Mouse (Mus musculus) liver, postnatal 0 days (tissue): ENCODE measurements at regions not wholly inside any gene's neighbourhood (a gene's known extent, or its start where the extent isn't known, plus 50 kb on each side); places are given as distances from the start of the nearest gene placed in this dataset.

ENCODE experiments used
- ATAC-seq: fragments of 200-750 bp; cut with Nextera tagmentation; 2 replicates; pipeline ENCODE4 v1.8.0; 2017; ENCODE audit warnings: mild to moderate bottlenecking, moderate library complexity
- DNase-seq: peaks from one replicate; pipeline ENCODE4 v3.0.0-alpha.2; 2016
- H3K27ac ChIP-seq: fragments of 300-500 bp; sonication (generic); 2 replicates; pipeline ENCODE4 v1.5.1; 2014; ENCODE audit warnings: antibody characterized with exemption, moderate library complexity, mild to moderate bottlenecking, low read depth
- H3K27me3 ChIP-seq: fragments of 300-500 bp; sonication (generic); 2 replicates; pipeline ENCODE4 v1.6.1; 2014; ENCODE audit warnings: low read length, control low read depth, mixed read lengths; ENCODE audit not compliant: insufficient read depth
- H3K36me3 ChIP-seq: fragments of 300-500 bp; sonication (generic); replicated peaks from 2 replicates; pipeline ENCODE4 v1.6.1; 2014; ENCODE audit warnings: mild to moderate bottlenecking, control low read depth, low read length, moderate library complexity, mixed read lengths; ENCODE audit not compliant: insufficient read depth
- H3K4me1 ChIP-seq: fragments of 300-500 bp; sonication (generic); 2 replicates; pipeline ENCODE4 v1.6.1; 2014; ENCODE audit warnings: antibody characterized with exemption, mild to moderate bottlenecking, control low read depth; ENCODE audit not compliant: insufficient read depth
- H3K4me2 ChIP-seq: fragments of 300-500 bp; sonication (generic); 2 replicates; pipeline ENCODE4 v1.6.1; 2014; ENCODE audit warnings: low read depth, mild to moderate bottlenecking, low read length, moderate library complexity, mixed read lengths
- H3K4me3 ChIP-seq: fragments of 300-500 bp; sonication (generic); 2 replicates; pipeline ENCODE4 v1.5.1; 2014; ENCODE audit warnings: low read depth, low read length
- H3K9ac ChIP-seq: fragments of 300-500 bp; sonication (generic); replicated peaks from 2 replicates; pipeline ENCODE4 v1.6.1; 2014; ENCODE audit warnings: mild to moderate bottlenecking, moderate library complexity
- H3K9me3 ChIP-seq: fragments of 300-500 bp; sonication (generic); 2 replicates; pipeline ENCODE4 v1.6.1; 2016; ENCODE audit warnings: mild to moderate bottlenecking, control low read depth, low read length, mixed read lengths
- CTCF ChIP-seq: sonication (generic); IDR thresholded peaks from 2 replicates; pipeline ENCODE4 v1.5.1; 2016; ENCODE audit warnings: antibody characterized with exemption, low read depth
- EP300 ChIP-seq: IDR thresholded peaks from 2 replicates; pipeline ENCODE4 v1.6.1; 2016; ENCODE audit warnings: antibody characterized with exemption, low read depth, mild to moderate bottlenecking
- WGBS: fragments of 180-500 bp; shearing (Covaris S2); extraction: QIAGEN DNeasy Blood & Tissue Kit; methylation state at CpG from one replicate; pipeline ENCODE4 v1.1.7; 2014; ENCODE audit not compliant: insufficient replicate concordance; 5-methylcytosine and 5-hydroxymethylcytosine counted together

DNA sequence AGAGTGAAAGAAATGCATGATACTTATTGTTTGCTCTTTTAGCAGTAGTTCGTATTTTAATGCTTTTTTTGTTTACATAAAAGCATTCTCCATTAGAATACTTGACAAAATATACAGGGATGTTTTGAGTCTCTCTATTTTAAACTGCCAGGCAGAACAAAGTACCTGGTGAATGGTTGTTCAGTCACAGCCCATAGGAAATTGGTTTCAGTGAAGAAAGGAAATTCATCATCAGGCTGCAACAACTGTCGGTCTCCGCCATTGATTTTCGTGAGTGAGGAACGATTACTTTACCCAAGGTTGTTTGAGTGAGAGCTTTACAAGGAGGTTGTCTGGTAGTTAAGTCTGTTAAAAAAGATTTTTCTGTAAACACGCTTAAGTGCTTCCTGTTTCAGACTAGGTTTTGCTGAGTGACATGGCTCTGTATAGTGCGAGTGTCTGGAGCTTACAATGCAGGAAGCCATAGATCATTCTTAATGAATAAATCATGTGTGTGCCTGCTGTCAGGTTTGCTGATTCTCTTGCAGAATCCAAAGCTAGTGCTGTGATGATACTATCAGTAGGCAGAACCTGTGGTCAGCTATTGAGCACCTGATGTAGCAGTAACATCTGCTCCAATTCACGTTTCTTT, 221.8 kb downstream of the Trim52 start:
- WGBS, result 38% methylated on average over 8 of the region's 8 CpGs
- ATAC-seq, result no peak
- TF ChIP-seq CTCF (no peak), EP300 (no peak)
- Histone ChIP-seq H3K27ac (no peak overlapping the region), H3K36me3 (no peaks in the 10 kb centered on the region), H3K4me2 (no peak overlapping the region), H3K9ac (no peak overlapping the region), H3K4me1 (no peaks in the 10 kb centered on the region), H3K4me3 (no peak overlapping the region), H3K9me3 (no peaks in the 10 kb centered on the region), H3K27me3 (no peaks in the 10 kb centered on the region)
- DNase-seq, result no peak

DNA sequence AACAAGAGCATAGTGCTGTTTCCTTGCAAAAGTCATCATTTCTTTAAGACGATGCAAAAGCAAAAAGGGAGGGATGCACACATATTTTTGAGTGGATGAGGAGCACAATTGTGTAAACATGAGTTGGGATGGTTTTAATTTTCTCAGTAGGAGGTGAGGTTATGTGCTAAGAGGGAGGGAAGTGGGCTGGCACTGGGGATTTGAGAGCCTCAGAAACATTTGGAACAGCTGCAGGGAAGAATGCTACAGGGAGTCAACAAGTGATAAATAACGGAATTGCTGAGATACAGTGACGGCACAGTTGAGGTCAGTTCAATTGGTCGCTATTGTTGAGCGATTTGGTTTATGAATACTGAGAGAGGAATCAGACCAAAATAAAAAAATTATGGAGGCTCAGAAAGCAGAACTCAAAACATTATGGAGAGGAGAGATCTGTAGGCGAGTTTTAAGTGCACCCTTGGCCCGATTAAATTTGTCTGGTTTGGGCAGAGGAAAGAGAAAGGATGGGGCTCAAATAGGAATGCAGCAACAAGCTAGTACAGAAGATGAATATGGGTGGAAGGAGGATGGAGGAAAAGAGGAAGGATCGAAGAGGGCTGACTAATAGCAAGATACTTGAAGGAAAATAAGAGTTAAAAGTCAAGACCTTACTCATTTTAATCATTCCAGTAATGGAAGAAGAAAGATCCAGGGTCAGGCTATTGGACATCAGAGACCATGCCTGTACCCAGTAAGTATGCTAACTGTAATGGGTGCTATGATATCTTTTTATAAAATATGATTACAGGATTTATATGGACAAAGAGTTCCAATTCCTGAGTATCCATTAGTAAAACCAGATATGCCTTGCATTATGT, 259.0 kb downstream of the Trim52 start:
- Histone ChIP-seq H3K9ac (no peak overlapping the region), H3K4me3 (no peak overlapping the region), H3K36me3 (no peaks in the 10 kb centered on the region), H3K9me3 (no peaks in the 10 kb centered on the region), H3K4me1 (no peaks in the 10 kb centered on the region), H3K4me2 (no peak overlapping the region), H3K27ac (no peak overlapping the region), H3K27me3 (no peaks in the 10 kb centered on the region)
- ATAC-seq (no peak), DNase-seq (no peak)
- WGBS, result 63% methylated on average over 8 of the region's 8 CpGs
- TF ChIP-seq CTCF (no peak), EP300 (no peak)

DNA sequence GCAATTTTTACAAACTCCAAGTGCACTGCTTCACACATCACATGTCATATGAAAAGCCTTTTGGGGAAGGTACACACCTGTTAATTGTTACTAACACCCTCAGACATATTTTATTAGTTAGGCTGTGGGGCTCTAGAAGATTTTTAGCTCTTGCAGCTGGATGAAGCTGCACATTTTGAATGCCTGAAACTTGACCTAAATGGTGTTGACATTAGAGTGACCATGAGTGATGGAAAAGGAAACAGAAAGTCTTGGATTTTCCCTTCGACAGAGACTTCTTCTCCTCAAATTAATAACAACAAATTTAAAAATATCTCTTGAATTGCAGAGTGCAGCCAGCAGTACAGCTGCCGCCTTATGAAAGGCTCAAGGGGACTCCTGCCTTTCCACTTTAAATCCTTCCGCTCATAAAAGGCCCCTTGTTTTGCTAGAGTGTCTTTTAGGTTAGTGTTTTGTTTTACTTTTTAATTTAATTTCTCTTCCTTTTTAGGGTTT, 259.7 kb downstream of the Trim52 start:
- DNase-seq (no peak), ATAC-seq (no peak)
- TF ChIP-seq CTCF, result no peak
- TF ChIP-seq EP300, result no peak
- Histone ChIP-seq H3K9ac (no peak overlapping the region), H3K27me3 (no peaks in the 10 kb centered on the region), H3K9me3 (no peaks in the 10 kb centered on the region), H3K36me3 (no peaks in the 10 kb centered on the region), H3K27ac (no peak overlapping the region), H3K4me2 (no peak overlapping the region), H3K4me1 (no peaks in the 10 kb centered on the region), H3K4me3 (no peak overlapping the region)
- WGBS, result 75% methylated on average over 3 of the region's 3 CpGs

DNA sequence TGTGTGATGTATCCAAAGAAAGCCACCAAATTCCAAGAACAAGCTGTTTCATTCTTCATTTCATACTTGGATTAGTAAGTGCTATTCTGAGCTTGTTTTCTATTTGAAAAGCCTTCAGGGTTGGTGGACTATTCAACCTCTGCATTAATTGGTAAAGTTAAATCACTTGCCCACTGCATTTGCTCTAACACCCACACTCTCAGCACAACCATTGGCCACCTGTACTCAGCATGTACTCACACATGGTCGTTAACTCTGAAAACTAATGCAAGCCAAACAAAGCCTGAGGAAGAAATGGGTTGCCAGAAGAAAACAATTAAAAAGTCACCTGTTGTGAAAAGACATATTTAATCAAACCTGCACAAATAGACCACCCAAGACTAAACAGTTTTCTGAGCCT, 267.5 kb downstream of the Trim52 start:
- no peak overlapping the region for H3K27ac ChIP-seq
- H3K27me3 ChIP-seq, result no peaks in the 10 kb centered on the region
- ATAC-seq (no peak), DNase-seq (no peak)
- 61% methylated on average over 1 of the region's 1 CpGs for WGBS
- H3K4me2 ChIP-seq, result no peak overlapping the region
- no peak for TF ChIP-seq EP300
- no peak for TF ChIP-seq CTCF
- H3K36me3 ChIP-seq, result no peaks in the 10 kb centered on the region
- H3K9ac ChIP-seq, result no peak overlapping the region
- H3K9me3 ChIP-seq, result no peaks in the 10 kb centered on the region
- H3K4me3 ChIP-seq, result no peak overlapping the region
- no peaks in the 10 kb centered on the region for H3K4me1 ChIP-seq

- WGBS, result 79% methylated on average over 4 of the region's 4 CpGs
- Histone ChIP-seq H3K27me3 (no peaks in the 10 kb centered on the region), H3K4me2 (no peak overlapping the region), H3K9ac (no peak overlapping the region), H3K9me3 (no peaks in the 10 kb centered on the region), H3K4me3 (no peak overlapping the region), H3K27ac (no peak overlapping the region), H3K4me1 (no peaks in the 10 kb centered on the region), H3K36me3 (no peaks in the 10 kb centered on the region)
- no peak for ATAC-seq
- TF ChIP-seq EP300 (no peak), CTCF (no peak)
- no peak for DNase-seq
These were observed 273.6 kb downstream of the Trim52 start for GRCm38 (mm10) chr14:106379645-106380044.

- no peaks in the 10 kb centered on the region for H3K27me3 ChIP-seq
- H3K36me3 ChIP-seq, result no peaks in the 10 kb centered on the region
- H3K4me1 ChIP-seq, result no peaks in the 10 kb centered on the region
- no peak overlapping the region for H3K9ac ChIP-seq
- no peak overlapping the region for H3K27ac ChIP-seq
- ATAC-seq (no peak), DNase-seq (no peak)
- WGBS, result 53% methylated on average over 3 of the region's 3 CpGs
- no peaks in the 10 kb centered on the region for H3K9me3 ChIP-seq
- H3K4me2 ChIP-seq, result no peak overlapping the region
- TF ChIP-seq CTCF, result no peak
- no peak for TF ChIP-seq EP300
- H3K4me3 ChIP-seq, result no peak overlapping the region
These were observed 281.7 kb downstream of the Trim52 start for GRCm38 (mm10) chr14:106387671-106388070.
